Mouse (Mus musculus) intestine, postnatal 0 days (tissue): ENCODE measurements around the gene Bpifa5. TPM values are rescaled to one million over a fixed set of nuclear protein-coding genes. Genes with fewer than 3 reads are reported as not detected.
"Not testable (repeated sequence)": the region's sequence is repeated elsewhere in the genome, so short reads cannot be mapped to it uniquely, and the experiment has no call there.

Experiments
- ATAC-seq: fragments of 200-750 bp; cut with Nextera tagmentation; 2 replicates; pipeline ENCODE4 v1.8.0; 2017; ENCODE audit warnings: mild to moderate bottlenecking, moderate TSS enrichment, moderate library complexity
- H3K27ac ChIP-seq: fragments of 300-500 bp; sonication (generic); 2 replicates; pipeline ENCODE4 v1.5.1; 2014; ENCODE audit warnings: mild to moderate bottlenecking, low read depth, low read length, moderate library complexity
- H3K27me3 ChIP-seq: fragments of 300-500 bp; sonication (generic); replicated peaks from 2 replicates; pipeline ENCODE4 v1.6.1; 2014; ENCODE audit warnings: low read length, mixed read lengths; ENCODE audit not compliant: control insufficient read depth, insufficient read depth
- H3K36me3 ChIP-seq: fragments of 300-500 bp; sonication (generic); 2 replicates; pipeline ENCODE4 v1.6.1; 2014; ENCODE audit warnings: mild to moderate bottlenecking, moderate library complexity; ENCODE audit not compliant: control insufficient read depth, insufficient read depth
- H3K4me1 ChIP-seq: fragments of 300-500 bp; sonication (generic); replicated peaks from 2 replicates; pipeline ENCODE4 v1.6.1; 2014; ENCODE audit warnings: antibody characterized with exemption, low read length, mixed read lengths; ENCODE audit not compliant: control insufficient read depth, insufficient read depth
- H3K4me2 ChIP-seq: fragments of 300-500 bp; sonication (generic); replicated peaks from 2 replicates; pipeline ENCODE4 v1.6.1; 2014; ENCODE audit warnings: low read depth, mild to moderate bottlenecking, moderate library complexity
- H3K4me3 ChIP-seq: fragments of 300-500 bp; sonication (generic); 2 replicates; pipeline ENCODE4 v1.5.1; 2014; ENCODE audit warnings: low read depth, low read length
- H3K9ac ChIP-seq: fragments of 300-500 bp; sonication (generic); 2 replicates; pipeline ENCODE4 v1.6.1; 2014; ENCODE audit warnings: mild to moderate bottlenecking, low read depth, low read length
- H3K9me3 ChIP-seq: fragments of 300-500 bp; sonication (generic); 2 replicates; pipeline ENCODE4 v1.6.1; 2016; ENCODE audit warnings: mixed run types; ENCODE audit not compliant: control insufficient read depth
- CTCF ChIP-seq: sonication (generic); IDR thresholded peaks from 2 replicates; pipeline ENCODE4 v1.5.1; 2016; ENCODE audit warnings: low read depth, mild to moderate bottlenecking, control low read depth, antibody characterized with exemption, moderate library complexity
- WGBS: fragments of 180-500 bp; shearing (Covaris S2); extraction: QIAGEN DNeasy Blood & Tissue Kit; methylation state at CpG from one replicate; pipeline ENCODE4 v1.1.7; 2014; 5-methylcytosine and 5-hydroxymethylcytosine counted together
- polyA plus RNA-seq: library from polyadenylated mRNA; unstranded; fragments of >200 nt; fragmentation: Nextera tagmentation; extraction: Ambion mirVana; gene quantifications from 2 replicates; pipeline ENCODE4 v1.2.1, GENCODE M21; 2015

Bpifa5 gene
- polyA plus RNA-seq, 1 experiment from 2014 or later = not detected

DNA sequence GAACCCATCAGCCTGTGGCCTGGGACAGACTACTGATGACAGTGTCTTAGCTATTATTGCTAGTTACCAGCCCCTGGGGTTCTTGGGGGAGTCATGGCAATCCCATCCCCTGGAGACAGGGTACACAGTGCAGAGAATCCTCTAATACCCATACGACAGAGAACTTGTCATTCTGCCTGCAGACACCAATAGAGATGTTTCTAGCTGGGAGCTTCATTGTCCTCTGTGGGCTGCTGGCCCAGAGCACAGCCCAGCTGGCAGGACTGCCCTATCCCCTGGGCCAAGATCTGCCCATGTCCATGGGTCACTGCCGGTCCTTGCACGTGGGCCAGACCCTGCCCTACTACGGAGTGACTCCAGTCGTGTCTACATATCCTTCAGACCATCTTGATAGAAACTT, 899 bp downstream of the Bpifa5 start:
- no peak for ATAC-seq
- Histone ChIP-seq H3K27ac (no peak overlapping the region), H3K36me3 (no peaks in the 10 kb centered on the region), H3K4me1 (no peaks in the 10 kb centered on the region), H3K4me2 (no peak overlapping the region), H3K9me3 (no peaks in the 10 kb centered on the region), H3K9ac (no peak overlapping the region), H3K27me3 (no peaks in the 10 kb centered on the region), H3K4me3 (no peak overlapping the region)
- 91% methylated on average over 5 of the region's 5 CpGs for WGBS
- no peak for TF ChIP-seq CTCF

DNA sequence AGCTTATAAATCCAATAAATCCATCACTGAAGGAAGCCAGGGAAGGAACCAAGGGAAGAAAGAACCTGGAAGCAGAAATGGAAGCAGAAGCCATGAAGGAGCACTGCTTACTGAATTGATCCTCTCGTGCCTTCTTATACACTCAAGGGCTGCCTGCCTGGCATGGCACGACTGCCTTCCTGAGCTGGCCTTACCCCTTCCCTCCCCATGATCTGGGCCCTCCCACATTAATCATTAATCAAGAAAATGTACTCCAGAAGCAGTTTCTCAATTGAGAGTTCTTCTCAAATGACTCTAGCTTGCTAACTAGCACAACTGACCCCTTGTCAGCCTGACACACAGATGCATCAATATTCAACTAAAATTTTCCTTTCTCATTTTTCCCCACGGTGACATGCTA, 6.8 kb downstream of the Bpifa5 start:
- no peak overlapping the region for H3K9ac ChIP-seq
- H3K27me3 ChIP-seq = no peaks in the 10 kb centered on the region
- no peaks in the 10 kb centered on the region for H3K36me3 ChIP-seq
- H3K27ac ChIP-seq = no peak overlapping the region
- no peak overlapping the region for H3K4me2 ChIP-seq
- H3K9me3 ChIP-seq = no peaks in the 10 kb centered on the region
- H3K4me1 ChIP-seq = no peaks in the 10 kb centered on the region
- TF ChIP-seq CTCF = no peak
- ATAC-seq = no peak
- no peak overlapping the region for H3K4me3 ChIP-seq
- WGBS = 38% methylated on average over 3 of the region's 3 CpGs

DNA sequence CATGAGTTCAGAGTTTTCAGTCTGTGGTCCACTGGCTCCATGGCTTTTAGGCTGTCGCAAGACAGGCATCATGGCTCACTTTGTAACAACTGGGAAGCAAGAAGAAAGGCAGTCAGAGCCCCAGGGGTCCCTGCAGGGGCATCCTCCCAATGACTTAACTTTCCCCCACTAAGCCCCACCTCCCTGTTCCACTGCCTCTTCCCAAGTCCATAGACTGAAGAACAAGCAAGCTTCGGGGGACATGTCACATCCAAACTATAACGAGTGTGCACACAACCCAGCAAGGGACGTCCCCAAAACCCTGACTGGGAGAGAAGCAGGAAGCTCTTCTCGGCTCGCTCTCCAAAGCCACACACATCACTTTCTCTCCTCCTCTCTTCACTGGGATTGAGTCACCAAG, 9.2 kb downstream of the Bpifa5 start:
- no peak for ATAC-seq
- Histone ChIP-seq H3K9ac (no peak overlapping the region), H3K27me3 (no peaks in the 10 kb centered on the region), H3K4me2 (no peak overlapping the region), H3K27ac (no peak overlapping the region), H3K9me3 (no peaks in the 10 kb centered on the region), H3K4me3 (no peak overlapping the region), H3K36me3 (no peaks in the 10 kb centered on the region), H3K4me1 (no peaks in the 10 kb centered on the region)
- WGBS = 71% methylated on average over 6 of the region's 6 CpGs
- TF ChIP-seq CTCF = no peak

DNA sequence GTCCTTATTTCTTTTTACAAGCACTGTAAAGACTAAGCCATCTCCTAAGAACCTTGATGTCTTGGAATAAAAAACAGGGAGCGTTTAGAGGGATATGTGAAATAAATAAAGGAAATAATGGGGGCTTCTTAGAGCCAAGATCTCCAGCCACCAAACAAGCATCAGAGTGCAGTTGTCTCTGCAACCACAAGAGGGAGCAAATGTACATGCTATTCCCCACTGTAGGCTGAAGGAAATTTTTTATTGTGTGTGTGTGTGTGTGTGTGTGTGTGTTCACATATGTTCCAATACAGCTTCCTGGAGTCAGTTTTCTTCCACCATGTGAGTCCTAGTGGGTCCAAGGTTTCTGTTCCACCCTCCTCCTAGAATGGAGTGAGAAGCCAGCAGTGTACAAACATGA, 10.9 kb downstream of the Bpifa5 start:
- TF ChIP-seq CTCF = peak; percentile 80

DNA sequence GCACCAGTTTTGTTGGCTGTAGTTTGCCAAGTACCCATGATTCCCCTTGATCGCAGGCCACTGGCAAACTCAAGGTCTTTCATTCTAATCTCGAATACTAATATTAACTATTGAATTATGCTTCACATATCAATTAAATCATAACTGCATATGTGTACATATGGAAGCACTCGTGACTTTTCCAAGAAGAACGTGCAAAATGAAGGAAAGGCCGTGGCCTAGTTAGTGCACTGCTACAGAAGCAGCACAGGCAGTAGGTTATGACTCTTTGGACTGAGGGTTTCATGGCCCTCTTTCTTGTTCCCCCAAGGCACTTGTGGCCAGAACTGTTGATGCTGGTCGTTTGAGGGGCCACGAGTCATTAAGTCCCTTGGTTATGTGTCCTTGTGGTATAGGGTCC, 19.5 kb downstream of the Bpifa5 start:
- H3K4me1 ChIP-seq, H3K27me3 ChIP-seq, H3K27ac ChIP-seq, ATAC-seq, H3K36me3 ChIP-seq, H3K9me3 ChIP-seq, H3K9ac ChIP-seq, H3K4me3 ChIP-seq, H3K4me2 ChIP-seq: not testable (repeated sequence)
- 82% methylated on average over 7 of the region's 7 CpGs for WGBS

More for the DNA sequence above, 10.9 kb downstream of the Bpifa5 start:
- Histone ChIP-seq H3K4me1 (no peaks in the 10 kb centered on the region), H3K4me2 (no peak overlapping the region), H3K27me3 (no peaks in the 10 kb centered on the region), H3K27ac (no peak overlapping the region), H3K9me3 (no peaks in the 10 kb centered on the region), H3K4me3 (no peak overlapping the region), H3K36me3 (no peaks in the 10 kb centered on the region), H3K9ac (no peak overlapping the region)
- 46% methylated on average over 1 of the region's 1 CpGs for WGBS
- ATAC-seq = no peak

DNA sequence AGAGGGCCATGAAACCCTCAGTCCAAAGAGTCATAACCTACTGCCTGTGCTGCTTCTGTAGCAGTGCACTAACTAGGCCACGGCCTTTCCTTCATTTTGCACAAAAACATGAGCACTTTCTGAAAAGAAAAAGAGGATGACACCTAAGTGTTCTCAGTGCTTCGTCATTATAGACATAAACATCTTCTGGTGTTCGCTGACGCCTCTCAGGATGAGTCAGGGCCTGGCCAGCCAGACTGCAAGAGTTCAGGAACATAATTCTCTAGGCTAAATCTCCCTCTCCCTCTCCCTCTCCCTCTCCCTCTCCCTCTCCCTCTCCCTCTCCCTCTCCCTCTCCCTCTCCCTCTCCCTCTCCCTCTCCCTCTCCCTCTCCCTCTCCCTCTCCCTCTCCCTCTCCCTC, 20.7 kb downstream of the Bpifa5 start:
- ATAC-seq, H3K4me2 ChIP-seq, H3K4me1 ChIP-seq, H3K9me3 ChIP-seq, H3K27me3 ChIP-seq, H3K27ac ChIP-seq, H3K9ac ChIP-seq, H3K4me3 ChIP-seq, H3K36me3 ChIP-seq: not testable (repeated sequence)
- WGBS = 47% methylated on average over 4 of the region's 4 CpGs

DNA sequence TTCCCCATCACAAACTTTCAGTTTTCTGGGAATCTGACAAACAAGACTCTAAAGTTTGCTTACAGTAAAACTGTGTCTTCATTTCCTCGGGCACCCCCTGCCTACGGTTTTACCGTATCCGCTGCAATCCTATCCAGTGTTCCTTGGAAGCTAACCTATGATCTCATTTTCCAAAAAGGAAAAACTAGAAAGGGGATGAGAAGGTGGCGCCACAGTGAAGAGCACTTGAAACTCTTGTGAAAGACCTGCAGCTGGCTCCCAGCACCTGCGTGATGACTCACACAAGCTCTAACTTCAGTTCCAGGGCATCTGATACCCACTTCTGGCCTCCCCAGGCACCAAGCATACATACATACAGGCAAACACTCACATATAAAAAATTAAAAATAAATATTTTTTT, 22.9 kb downstream of the Bpifa5 start:
- Histone ChIP-seq H3K27me3 (no peaks in the 10 kb centered on the region), H3K4me2 (no peak overlapping the region), H3K4me1 (no peaks in the 10 kb centered on the region), H3K9me3 (no peaks in the 10 kb centered on the region), H3K27ac (no peak overlapping the region), H3K36me3 (no peaks in the 10 kb centered on the region), H3K4me3 (no peak overlapping the region), H3K9ac (no peak overlapping the region)
- 76% methylated on average over 6 of the region's 6 CpGs for WGBS
- TF ChIP-seq CTCF = no peak
- ATAC-seq = no peak
